Mouse (Mus musculus): ENCODE measurements at regions not wholly inside any gene's neighbourhood (a gene's known extent, or its start where the extent isn't known, plus 50 kb on each side); places are given as distances from the start of the nearest gene placed in this dataset.

- no peaks in the 10 kb centered on the region for H3K9me3 ChIP-seq (ENCODE audit: control insufficient read depth, low read length)
- no peaks in the 10 kb centered on the region for H3K36me3 ChIP-seq (ENCODE audit: control insufficient read depth, insufficient read depth, low read length)
- ATAC-seq (ENCODE audit: insufficient number of reproducible peaks, low FRiP score, low TSS enrichment, low read depth) (no peak), DNase-seq (ENCODE audit: low spot score) (no peak)
- no peak overlapping the region for H3K9ac ChIP-seq (ENCODE audit: low read length)
- WGBS, result 88% methylated on average over 1 of the region's 1 CpGs
- H3K4me1 ChIP-seq (ENCODE audit: control insufficient read depth, insufficient read depth, low read length), result no peaks in the 10 kb centered on the region
- H3K27ac ChIP-seq (replicated peaks; ENCODE audit: low read depth, low read length), result no peak overlapping the region
- no peaks in the 10 kb centered on the region for H3K27me3 ChIP-seq (ENCODE audit: control insufficient read depth, insufficient read depth, low read length)
- H3K4me3 ChIP-seq (ENCODE audit: low read depth, low read length), result no peak overlapping the region
- no peak overlapping the region for H3K4me2 ChIP-seq (ENCODE audit: low read depth, severe bottlenecking)
These were observed 153.4 kb upstream of the Chrm2 start for GRCm38 (mm10) chr6:36234438-36234837.

- ATAC-seq (ENCODE audit: insufficient number of reproducible peaks, low FRiP score, low TSS enrichment, low read depth) (no peak), DNase-seq (ENCODE audit: low spot score) (no peak)
- Histone ChIP-seq H3K9ac (ENCODE audit: low read length) (no peak overlapping the region), H3K4me3 (ENCODE audit: low read depth, low read length) (no peak overlapping the region), H3K27me3 (ENCODE audit: control insufficient read depth, insufficient read depth, low read length) (no peaks in the 10 kb centered on the region), H3K9me3 (ENCODE audit: control insufficient read depth, low read length) (no peaks in the 10 kb centered on the region), H3K4me1 (ENCODE audit: control insufficient read depth, insufficient read depth, low read length) (no peaks in the 10 kb centered on the region), H3K27ac (replicated peaks; ENCODE audit: low read depth, low read length) (no peak overlapping the region), H3K36me3 (ENCODE audit: control insufficient read depth, insufficient read depth, low read length) (no peaks in the 10 kb centered on the region), H3K4me2 (ENCODE audit: low read depth, severe bottlenecking) (no peak overlapping the region)
- 71% methylated on average over 3 of the region's 3 CpGs for WGBS
These were observed 140.9 kb upstream of the Chrm2 start for GRCm38 (mm10) chr6:36247027-36247426.

GRCm38 (mm10) chr6:36248219-36248618 is 139.7 kb upstream of the Chrm2 start:
- Histone ChIP-seq H3K36me3 (ENCODE audit: control insufficient read depth, insufficient read depth, low read length) (no peaks in the 10 kb centered on the region), H3K4me2 (ENCODE audit: low read depth, severe bottlenecking) (no peak overlapping the region), H3K4me3 (ENCODE audit: low read depth, low read length) (no peak overlapping the region), H3K27me3 (ENCODE audit: control insufficient read depth, insufficient read depth, low read length) (no peaks in the 10 kb centered on the region), H3K27ac (replicated peaks; ENCODE audit: low read depth, low read length) (no peak overlapping the region), H3K4me1 (ENCODE audit: control insufficient read depth, insufficient read depth, low read length) (no peaks in the 10 kb centered on the region), H3K9me3 (ENCODE audit: control insufficient read depth, low read length) (no peaks in the 10 kb centered on the region), H3K9ac (ENCODE audit: low read length) (no peak overlapping the region)
- DNase-seq (ENCODE audit: low spot score) (no peak), ATAC-seq (ENCODE audit: insufficient number of reproducible peaks, low FRiP score, low TSS enrichment, low read depth) (no peak)
- WGBS, result 90% methylated on average over 1 of the region's 1 CpGs

- 26% methylated on average over 4 of the region's 4 CpGs for WGBS
- DNase-seq (ENCODE audit: low spot score), result peak; percentile 25
- Histone ChIP-seq H3K4me2 (ENCODE audit: low read depth, severe bottlenecking) (no peak overlapping the region), H3K27ac (replicated peaks; ENCODE audit: low read depth, low read length) (no peak overlapping the region), H3K4me1 (ENCODE audit: control insufficient read depth, insufficient read depth, low read length) (no peaks in the 10 kb centered on the region), H3K27me3 (ENCODE audit: control insufficient read depth, insufficient read depth, low read length) (no peaks in the 10 kb centered on the region), H3K9me3 (ENCODE audit: control insufficient read depth, low read length) (no peaks in the 10 kb centered on the region), H3K36me3 (ENCODE audit: control insufficient read depth, insufficient read depth, low read length) (no peaks in the 10 kb centered on the region), H3K9ac (ENCODE audit: low read length) (no peak overlapping the region), H3K4me3 (ENCODE audit: low read depth, low read length) (no peak overlapping the region)
- no peak for ATAC-seq (ENCODE audit: insufficient number of reproducible peaks, low FRiP score, low TSS enrichment, low read depth)
These were observed 138.8 kb upstream of the Chrm2 start for GRCm38 (mm10) chr6:36249047-36249446.

GRCm38 (mm10) chr6:36266717-36267402 is 121.0 kb upstream of the Chrm2 start:
- Histone ChIP-seq H3K9me3 (ENCODE audit: control insufficient read depth, low read length) (no peaks in the 10 kb centered on the region), H3K4me3 (ENCODE audit: low read depth, low read length) (no peak overlapping the region), H3K4me1 (ENCODE audit: control insufficient read depth, insufficient read depth, low read length) (no peaks in the 10 kb centered on the region), H3K4me2 (ENCODE audit: low read depth, severe bottlenecking) (no peak overlapping the region), H3K27ac (replicated peaks; ENCODE audit: low read depth, low read length) (no peak overlapping the region), H3K36me3 (ENCODE audit: control insufficient read depth, insufficient read depth, low read length) (no peaks in the 10 kb centered on the region), H3K9ac (ENCODE audit: low read length) (no peak overlapping the region), H3K27me3 (ENCODE audit: control insufficient read depth, insufficient read depth, low read length) (no peaks in the 10 kb centered on the region)
- 86% methylated on average over 10 of the region's 10 CpGs for WGBS
- DNase-seq (ENCODE audit: low spot score) (no peak), ATAC-seq (ENCODE audit: insufficient number of reproducible peaks, low FRiP score, low TSS enrichment, low read depth) (no peak)

- ATAC-seq (ENCODE audit: insufficient number of reproducible peaks, low FRiP score, low TSS enrichment, low read depth) (no peak), DNase-seq (ENCODE audit: low spot score) (no peak)
- Histone ChIP-seq H3K9ac (ENCODE audit: low read length) (no peak overlapping the region), H3K27ac (replicated peaks; ENCODE audit: low read depth, low read length) (no peak overlapping the region), H3K4me3 (ENCODE audit: low read depth, low read length) (no peak overlapping the region), H3K27me3 (ENCODE audit: control insufficient read depth, insufficient read depth, low read length) (no peaks in the 10 kb centered on the region), H3K36me3 (ENCODE audit: control insufficient read depth, insufficient read depth, low read length) (no peaks in the 10 kb centered on the region), H3K4me2 (ENCODE audit: low read depth, severe bottlenecking) (no peak overlapping the region), H3K4me1 (ENCODE audit: control insufficient read depth, insufficient read depth, low read length) (no peaks in the 10 kb centered on the region), H3K9me3 (ENCODE audit: control insufficient read depth, low read length) (no peaks in the 10 kb centered on the region)
- WGBS, result 79% methylated on average over 10 of the region's 10 CpGs
These were observed 101.2 kb upstream of the Chrm2 start for GRCm38 (mm10) chr6:36286664-36287063.

- no peak overlapping the region for H3K9ac ChIP-seq (ENCODE audit: low read length)
- WGBS, result 92% methylated on average over 1 of the region's 1 CpGs
- ATAC-seq (ENCODE audit: insufficient number of reproducible peaks, low FRiP score, low TSS enrichment, low read depth), result no peak
These were observed 74.3 kb upstream of the Chrm2 start for GRCm38 (mm10) chr6:36313586-36313985.

More at GRCm38 (mm10) chr6:36313586-36313985, 74.3 kb upstream of the Chrm2 start:
- Histone ChIP-seq H3K36me3 (ENCODE audit: control insufficient read depth, insufficient read depth, low read length) (no peaks in the 10 kb centered on the region), H3K4me1 (ENCODE audit: control insufficient read depth, insufficient read depth, low read length) (no peaks in the 10 kb centered on the region), H3K27me3 (ENCODE audit: control insufficient read depth, insufficient read depth, low read length) (no peaks in the 10 kb centered on the region), H3K4me2 (ENCODE audit: low read depth, severe bottlenecking) (no peak overlapping the region), H3K4me3 (ENCODE audit: low read depth, low read length) (no peak overlapping the region), H3K27ac (replicated peaks; ENCODE audit: low read depth, low read length) (no peak overlapping the region), H3K9me3 (ENCODE audit: control insufficient read depth, low read length) (no peaks in the 10 kb centered on the region)
- no peak for DNase-seq (ENCODE audit: low spot score)

All from limb, embryonic 11.5 days (tissue).